Mouse (Mus musculus) CH12.LX (cell line): ENCODE measurements around the gene Hist1h4d.

Experiments
- CTCF ChIP-seq, 2 experiments: IDR thresholded peaks in 1 of 2; conservative IDR thresholded peaks in 1 of 2; 2 replicates each; pipeline ENCODE4 v1.5.1; 2011 to 2012; ENCODE audit warnings: low read depth in 2 of 2, low read length in 2 of 2, improper control_type of control experiment in 1 of 2, inconsistent platforms in 1 of 2, mild to moderate bottlenecking in 1 of 2, moderate library complexity in 1 of 2
- E2F4 ChIP-seq: IDR thresholded peaks from 2 replicates; pipeline ENCODE4 v1.6.1; 2011; ENCODE audit warnings: low read depth, low read length, improper control_type of control experiment; ENCODE audit not compliant: insufficient replicate concordance

- no peak for TF ChIP-seq E2F4
- TF ChIP-seq CTCF (conservative IDR thresholded peaks at IDR 0.05 in 1 of 2, IDR thresholded peaks at IDR 0.05 in 1 of 2; ENCODE audit: low read depth in 2 of 2, low read length in 2 of 2), result no peak
These were observed 21.8 kb downstream of the Hist1h4d start for GRCm38 (mm10) chr13:23603182-23603699.
